Mouse (Mus musculus): ENCODE data around the gene Ccdc177. TPM values are rescaled to one million over a fixed set of nuclear protein-coding genes. Genes with fewer than 3 reads are reported as not detected.

Gene Ccdc177
- polyA plus RNA-seq, 1 experiment from 2014 or later: 0.12 TPM

DNA sequence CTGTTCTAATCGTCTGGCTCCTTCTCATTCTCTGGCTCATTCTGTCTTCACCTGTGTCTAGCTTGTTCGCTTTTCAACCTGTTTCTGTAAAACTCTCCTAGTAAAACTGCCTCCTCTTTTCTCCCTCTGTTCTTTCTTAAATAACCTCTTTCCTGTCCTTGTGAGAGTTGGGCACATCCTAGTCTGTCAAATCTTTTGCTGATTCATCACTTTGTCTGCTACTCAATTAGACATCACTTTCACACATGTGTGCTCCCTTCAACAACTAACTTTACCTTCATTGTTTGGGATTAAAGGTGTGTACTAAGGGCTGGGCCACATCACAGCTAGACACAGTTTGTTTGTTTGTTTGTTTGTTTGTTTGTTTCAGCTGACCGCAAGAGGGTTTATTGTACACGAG, 19.3 kb upstream of the Ccdc177 start:
- no peak overlapping the region for H3K9ac ChIP-seq (ENCODE audit: low read length)
- H3K27ac ChIP-seq (replicated peaks; ENCODE audit: low read depth, low read length): no peak overlapping the region
- WGBS: 92% methylated on average over 4 of the region's 4 CpGs
- DNase-seq (ENCODE audit: low spot score) (no peak), ATAC-seq (ENCODE audit: insufficient number of reproducible peaks, low FRiP score, low TSS enrichment, low read depth) (no peak)
- no peak overlapping the region for H3K4me2 ChIP-seq (ENCODE audit: low read depth, severe bottlenecking)
- no peaks in the 10 kb centered on the region for H3K4me1 ChIP-seq (ENCODE audit: control insufficient read depth, insufficient read depth, low read length)
- no peaks in the 10 kb centered on the region for H3K27me3 ChIP-seq (ENCODE audit: control insufficient read depth, insufficient read depth, low read length)
- no peaks in the 10 kb centered on the region for H3K36me3 ChIP-seq (ENCODE audit: control insufficient read depth, insufficient read depth, low read length)
- no peak overlapping the region for H3K4me3 ChIP-seq (ENCODE audit: low read depth, low read length)
- H3K9me3 ChIP-seq (ENCODE audit: control insufficient read depth, low read length): no peaks in the 10 kb centered on the region

DNA sequence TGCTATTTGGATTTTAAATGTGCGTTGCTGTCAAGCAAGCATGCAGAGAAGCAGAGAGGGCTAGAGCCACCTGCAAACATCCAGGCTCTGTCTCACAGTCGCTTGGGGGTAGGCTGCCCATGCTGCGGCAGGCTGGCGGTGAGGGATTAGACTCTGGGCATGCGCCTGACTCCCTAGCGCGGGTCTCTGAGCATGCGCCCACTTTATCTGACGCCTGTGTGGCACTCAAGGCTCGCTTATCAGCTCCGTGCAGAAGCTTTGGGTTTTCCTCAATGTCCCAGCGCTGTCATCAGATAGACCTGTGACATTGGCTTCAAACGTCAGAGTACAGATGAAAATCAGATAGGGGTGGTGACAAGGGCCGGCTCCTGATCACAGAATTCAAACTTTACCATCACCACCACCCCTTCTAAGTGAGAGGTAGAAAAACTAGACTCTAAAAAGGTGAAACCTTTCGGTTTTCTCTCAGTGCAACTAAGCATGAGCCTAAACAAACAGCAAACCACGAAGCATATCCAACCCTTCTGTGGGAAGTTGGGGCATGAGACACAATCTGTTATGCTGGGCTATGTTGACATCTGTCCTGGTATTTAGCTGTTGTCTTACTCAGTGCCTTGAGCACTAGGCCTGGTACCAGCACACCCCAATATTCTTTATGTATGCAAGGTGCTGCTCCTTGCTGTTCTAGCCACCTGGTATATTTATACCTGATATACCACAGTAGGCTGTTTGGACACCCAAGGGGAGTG, 17.9 kb upstream of the Ccdc177 start:
- Histone ChIP-seq H3K36me3 (ENCODE audit: control insufficient read depth, insufficient read depth, low read length) (no peaks in the 10 kb centered on the region), H3K4me3 (ENCODE audit: low read depth, low read length) (no peak overlapping the region), H3K27ac (replicated peaks; ENCODE audit: low read depth, low read length) (no peak overlapping the region), H3K9ac (ENCODE audit: low read length) (no peak overlapping the region), H3K27me3 (ENCODE audit: control insufficient read depth, insufficient read depth, low read length) (no peaks in the 10 kb centered on the region), H3K4me1 (ENCODE audit: control insufficient read depth, insufficient read depth, low read length) (no peaks in the 10 kb centered on the region), H3K9me3 (ENCODE audit: control insufficient read depth, low read length) (no peaks in the 10 kb centered on the region), H3K4me2 (ENCODE audit: low read depth, severe bottlenecking) (no peak overlapping the region)
- ATAC-seq (ENCODE audit: insufficient number of reproducible peaks, low FRiP score, low TSS enrichment, low read depth) (no peak), DNase-seq (ENCODE audit: low spot score) (no peak)
- WGBS: 76% methylated on average over 16 of the region's 16 CpGs

DNA sequence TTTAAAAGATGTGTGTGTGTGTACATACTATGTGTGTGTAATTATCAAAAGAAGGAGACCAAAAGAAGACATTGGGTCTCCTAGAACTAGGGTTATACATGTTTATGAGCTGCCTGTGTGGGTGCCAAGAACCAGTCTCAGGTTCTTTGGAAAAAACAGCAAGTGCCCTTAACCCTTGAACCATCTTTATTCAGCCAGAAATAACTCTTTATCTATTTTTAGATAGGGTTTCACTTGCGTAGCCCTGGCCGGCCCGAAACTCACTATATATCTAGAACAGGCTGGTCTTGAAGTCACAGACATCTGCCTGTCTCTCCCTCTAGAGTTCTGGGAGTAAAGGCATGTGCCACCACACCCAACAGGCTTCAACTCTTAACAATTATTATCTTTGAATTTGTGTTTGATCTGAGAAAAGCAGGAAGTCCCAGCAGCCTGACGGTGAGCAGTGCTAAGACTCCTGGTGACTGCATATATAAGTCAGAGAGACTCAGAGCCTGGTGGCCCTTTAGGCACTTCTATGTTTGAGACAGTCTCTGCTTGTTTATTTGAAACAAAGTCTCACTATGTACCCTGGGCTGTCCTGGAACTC, 15.7 kb upstream of the Ccdc177 start:
- ATAC-seq (ENCODE audit: insufficient number of reproducible peaks, low FRiP score, low TSS enrichment, low read depth) (no peak), DNase-seq (ENCODE audit: low spot score) (no peak)
- Histone ChIP-seq H3K27ac (replicated peaks; ENCODE audit: low read depth, low read length) (no peak overlapping the region), H3K4me1 (ENCODE audit: control insufficient read depth, insufficient read depth, low read length) (no peaks in the 10 kb centered on the region), H3K9ac (ENCODE audit: low read length) (no peak overlapping the region), H3K4me3 (ENCODE audit: low read depth, low read length) (no peak overlapping the region), H3K9me3 (ENCODE audit: control insufficient read depth, low read length) (no peaks in the 10 kb centered on the region), H3K4me2 (ENCODE audit: low read depth, severe bottlenecking) (no peak overlapping the region), H3K36me3 (ENCODE audit: control insufficient read depth, insufficient read depth, low read length) (no peaks in the 10 kb centered on the region), H3K27me3 (ENCODE audit: control insufficient read depth, insufficient read depth, low read length) (no peaks in the 10 kb centered on the region)
- WGBS: 80% methylated on average over 4 of the region's 4 CpGs

DNA sequence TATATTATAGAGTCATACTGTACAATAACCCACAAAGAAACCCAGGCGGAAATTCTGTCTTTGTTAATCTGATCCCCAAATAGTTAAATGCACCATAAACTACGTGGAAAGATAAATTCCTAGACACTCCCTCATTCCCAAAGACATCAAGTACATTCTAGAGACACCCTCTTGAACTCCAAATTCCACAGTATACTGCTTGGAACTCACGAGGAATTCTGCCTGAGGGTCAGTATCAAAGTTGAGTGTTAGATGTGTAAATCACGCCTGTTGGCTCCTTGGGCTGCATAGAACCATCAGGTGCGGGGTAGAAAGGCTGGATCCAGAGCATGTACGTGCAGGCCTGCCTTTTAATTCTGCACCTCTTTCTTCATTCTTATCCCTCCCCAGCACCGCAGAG, 14.3 kb upstream of the Ccdc177 start:
- 67% methylated on average over 7 of the region's 7 CpGs for WGBS
- H3K9ac ChIP-seq (ENCODE audit: low read length): no peak overlapping the region
- H3K27me3 ChIP-seq (ENCODE audit: control insufficient read depth, insufficient read depth, low read length): no peaks in the 10 kb centered on the region
- no peak for ATAC-seq (ENCODE audit: insufficient number of reproducible peaks, low FRiP score, low TSS enrichment, low read depth)
- H3K4me3 ChIP-seq (ENCODE audit: low read depth, low read length): no peak overlapping the region
- no peak overlapping the region for H3K4me2 ChIP-seq (ENCODE audit: low read depth, severe bottlenecking)
- H3K4me1 ChIP-seq (ENCODE audit: control insufficient read depth, insufficient read depth, low read length): no peaks in the 10 kb centered on the region
- DNase-seq (ENCODE audit: low spot score): no peak
- no peak overlapping the region for H3K27ac ChIP-seq (replicated peaks; ENCODE audit: low read depth, low read length)
- no peaks in the 10 kb centered on the region for H3K9me3 ChIP-seq (ENCODE audit: control insufficient read depth, low read length)
- H3K36me3 ChIP-seq (ENCODE audit: control insufficient read depth, insufficient read depth, low read length): no peaks in the 10 kb centered on the region

DNA sequence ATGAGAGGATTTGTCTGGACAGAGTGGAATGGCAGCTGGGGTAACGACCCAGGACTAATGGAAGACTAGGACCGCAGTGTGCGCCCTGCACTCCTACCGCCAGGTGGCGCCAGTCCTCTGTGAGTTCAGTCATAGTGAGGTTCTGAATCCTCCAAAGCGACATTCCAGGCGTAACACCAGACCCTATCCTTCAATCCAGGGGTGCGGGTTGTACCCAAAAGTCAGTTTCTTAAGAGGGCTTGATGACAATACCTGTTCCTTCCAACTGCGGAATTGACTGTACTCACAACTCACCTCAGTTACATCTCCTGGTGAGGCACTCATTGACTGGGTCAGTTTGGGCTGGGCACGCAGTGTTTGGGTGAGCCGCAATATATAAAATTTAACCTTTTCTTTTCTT, 9.2 kb upstream of the Ccdc177 start:
- peak; percentile 94 for DNase-seq (ENCODE audit: low spot score)
- H3K4me2 ChIP-seq (ENCODE audit: low read depth, severe bottlenecking): no peak overlapping the region
- H3K9ac ChIP-seq (ENCODE audit: low read length): no peak overlapping the region
- no peaks in the 10 kb centered on the region for H3K36me3 ChIP-seq (ENCODE audit: control insufficient read depth, insufficient read depth, low read length)
- 20% methylated on average over 11 of the region's 11 CpGs for WGBS
- H3K4me1 ChIP-seq (ENCODE audit: control insufficient read depth, insufficient read depth, low read length): no peaks in the 10 kb centered on the region
- no peak overlapping the region for H3K4me3 ChIP-seq (ENCODE audit: low read depth, low read length)
- no peaks in the 10 kb centered on the region for H3K9me3 ChIP-seq (ENCODE audit: control insufficient read depth, low read length)
- H3K27me3 ChIP-seq (ENCODE audit: control insufficient read depth, insufficient read depth, low read length): no peaks in the 10 kb centered on the region
- ATAC-seq (ENCODE audit: insufficient number of reproducible peaks, low FRiP score, low TSS enrichment, low read depth): 0 out of 2 replicates have a peak, but pooled peaks have one; percentile 65
- no peak overlapping the region for H3K27ac ChIP-seq (replicated peaks; ENCODE audit: low read depth, low read length)

DNA sequence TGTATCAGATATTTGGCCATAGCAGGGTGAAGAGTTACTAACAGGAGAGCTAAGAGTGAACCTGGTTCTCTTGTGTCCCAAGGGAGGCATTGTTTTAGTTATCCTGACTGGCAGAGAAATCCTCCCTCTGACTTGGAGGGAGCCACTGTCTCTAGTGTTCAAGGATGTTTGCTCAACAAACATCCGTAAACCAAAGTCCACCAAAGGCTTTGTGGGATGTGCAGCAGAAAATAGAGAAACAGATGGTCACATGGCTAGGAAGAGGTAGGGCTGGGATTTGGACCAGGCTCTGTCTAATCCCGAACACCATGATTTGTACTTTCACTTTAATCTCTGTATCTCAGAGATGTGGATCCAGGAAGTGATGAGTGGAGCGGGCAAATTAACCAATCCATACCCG, 3.6 kb upstream of the Ccdc177 start:
- Histone ChIP-seq H3K27ac (replicated peaks; ENCODE audit: low read depth, low read length) (no peak overlapping the region), H3K27me3 (ENCODE audit: control insufficient read depth, insufficient read depth, low read length) (peaks cover 13% of the 10 kb centered on the region)

DNA sequence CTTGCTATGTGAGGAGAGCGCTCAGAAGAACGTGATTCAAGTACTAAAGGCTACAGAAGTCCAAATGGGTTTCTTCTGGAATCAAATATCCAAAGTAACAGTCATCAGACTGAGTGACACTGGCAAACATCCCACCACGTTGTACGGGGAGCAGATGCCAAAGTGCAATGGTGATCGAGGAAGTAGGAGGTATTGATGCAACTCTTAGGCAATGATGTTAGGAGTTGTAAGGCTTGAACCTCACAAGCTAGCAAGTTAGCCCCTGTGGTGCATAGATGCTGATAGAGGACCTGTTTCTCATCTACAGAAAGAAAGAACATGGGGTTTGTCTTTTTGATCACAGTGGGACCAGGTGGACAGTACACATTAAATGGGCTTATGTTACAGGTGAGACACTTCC, 2.5 kb upstream of the Ccdc177 start:
- H3K27me3 ChIP-seq (ENCODE audit: control insufficient read depth, insufficient read depth, low read length): peaks cover 24% of the 10 kb centered on the region
- peaks cover 4% of the 10 kb centered on the region; the same call in 1 of the 2 replicates for H3K4me1 ChIP-seq (ENCODE audit: control insufficient read depth, insufficient read depth, low read length)
- 82% methylated on average over 5 of the region's 5 CpGs for WGBS

More for the DNA sequence above, 3.6 kb upstream of the Ccdc177 start:
- no peak overlapping the region for H3K9ac ChIP-seq (ENCODE audit: low read length)
- H3K4me3 ChIP-seq (ENCODE audit: low read depth, low read length): no peak overlapping the region
- no peak overlapping the region for H3K4me2 ChIP-seq (ENCODE audit: low read depth, severe bottlenecking)
- ATAC-seq (ENCODE audit: insufficient number of reproducible peaks, low FRiP score, low TSS enrichment, low read depth) (no peak), DNase-seq (ENCODE audit: low spot score) (no peak)
- no peaks in the 10 kb centered on the region for H3K36me3 ChIP-seq (ENCODE audit: control insufficient read depth, insufficient read depth, low read length)
- no peaks in the 10 kb centered on the region for H3K9me3 ChIP-seq (ENCODE audit: control insufficient read depth, low read length)
- H3K4me1 ChIP-seq (ENCODE audit: control insufficient read depth, insufficient read depth, low read length): peaks cover 1% of the 10 kb centered on the region; the same call in 1 of the 2 replicates
- WGBS: 76% methylated on average over 4 of the region's 4 CpGs

DNA sequence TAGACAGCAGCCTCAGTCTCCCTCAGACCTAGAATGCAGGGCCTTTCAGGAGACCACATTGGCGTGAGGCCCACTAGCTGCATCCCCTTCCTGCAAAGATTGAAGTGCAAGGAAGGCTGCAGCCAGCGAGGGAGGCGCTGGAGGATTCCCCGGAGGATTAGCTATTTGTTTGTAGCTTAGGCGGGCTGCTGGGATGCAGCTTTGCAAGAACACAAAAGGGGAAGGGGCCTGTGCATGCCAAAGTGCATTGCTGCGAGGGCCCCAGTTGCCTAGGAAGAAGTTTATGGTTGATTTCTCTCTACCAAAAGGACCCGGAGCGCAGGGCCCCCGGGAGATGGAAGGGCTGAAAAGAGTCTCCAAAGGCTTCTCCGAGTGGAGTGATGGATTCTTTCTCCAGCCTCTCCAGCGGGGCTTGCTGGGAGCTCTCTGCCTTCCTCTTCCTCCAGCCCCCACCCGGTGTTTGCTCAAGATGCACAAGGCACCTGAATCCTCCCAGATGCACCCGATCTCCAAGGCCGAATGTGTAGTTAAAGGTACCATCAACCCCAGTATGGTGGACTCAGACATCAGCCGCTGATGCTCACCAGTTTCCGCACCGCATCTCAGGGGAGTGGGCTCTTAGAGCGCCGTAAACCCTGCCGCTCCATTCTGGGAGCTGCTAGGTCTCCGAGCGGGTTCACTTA, 633 bp downstream of the Ccdc177 start:
- peaks cover 47% of the 10 kb centered on the region for H3K27me3 ChIP-seq (ENCODE audit: control insufficient read depth, insufficient read depth, low read length)
- DNase-seq (ENCODE audit: low spot score) (peak; percentile 50), ATAC-seq (ENCODE audit: insufficient number of reproducible peaks, low FRiP score, low TSS enrichment, low read depth) (no peak)
- H3K4me3 ChIP-seq (ENCODE audit: low read depth, low read length): peak overlapping the region; percentile 41
- 2% methylated on average over 22 of the region's 22 CpGs for WGBS
- H3K9me3 ChIP-seq (ENCODE audit: control insufficient read depth, low read length): no peaks in the 10 kb centered on the region
- peak overlapping the region; percentile 97 for H3K4me2 ChIP-seq (ENCODE audit: low read depth, severe bottlenecking)
- H3K36me3 ChIP-seq (ENCODE audit: control insufficient read depth, insufficient read depth, low read length): no peaks in the 10 kb centered on the region
- H3K9ac ChIP-seq (ENCODE audit: low read length): peak overlapping the region; percentile 24
- H3K4me1 ChIP-seq (ENCODE audit: control insufficient read depth, insufficient read depth, low read length): peaks cover 9% of the 10 kb centered on the region
- no peak overlapping the region for H3K27ac ChIP-seq (replicated peaks; ENCODE audit: low read depth, low read length)

More for the DNA sequence above, 2.5 kb upstream of the Ccdc177 start:
- H3K36me3 ChIP-seq (ENCODE audit: control insufficient read depth, insufficient read depth, low read length): no peaks in the 10 kb centered on the region
- ATAC-seq (ENCODE audit: insufficient number of reproducible peaks, low FRiP score, low TSS enrichment, low read depth) (no peak), DNase-seq (ENCODE audit: low spot score) (no peak)
- no peak overlapping the region for H3K4me3 ChIP-seq (ENCODE audit: low read depth, low read length)
- H3K4me2 ChIP-seq (ENCODE audit: low read depth, severe bottlenecking): no peak overlapping the region
- no peaks in the 10 kb centered on the region for H3K9me3 ChIP-seq (ENCODE audit: control insufficient read depth, low read length)
- no peak overlapping the region for H3K27ac ChIP-seq (replicated peaks; ENCODE audit: low read depth, low read length)
- no peak overlapping the region for H3K9ac ChIP-seq (ENCODE audit: low read length)

All from limb, embryonic 11.5 days (tissue).